Mouse (Mus musculus) cerebellum, adult 18-20 months (tissue): ENCODE measurements around the gene Myo1d.
"Not testable (repeated sequence)": the region's sequence is repeated elsewhere in the genome, so short reads cannot be mapped to it uniquely, and the experiment has no call there.

Experiments
- DNase-seq, 2 experiments: peaks; one replicate each; pipeline ENCODE4 v3.0.0; 2021

The Myo1d gene

GRCm38 (mm10) chr11:80478694-80479412, 301.0 kb downstream of the Myo1d start:
- peak in 1 of 2 experiments; percentile 49 for DNase-seq

GRCm38 (mm10) chr11:80477341-80478199, 302.3 kb downstream of the Myo1d start:
- DNase-seq, result peak; percentile 41 to 65

DNA sequence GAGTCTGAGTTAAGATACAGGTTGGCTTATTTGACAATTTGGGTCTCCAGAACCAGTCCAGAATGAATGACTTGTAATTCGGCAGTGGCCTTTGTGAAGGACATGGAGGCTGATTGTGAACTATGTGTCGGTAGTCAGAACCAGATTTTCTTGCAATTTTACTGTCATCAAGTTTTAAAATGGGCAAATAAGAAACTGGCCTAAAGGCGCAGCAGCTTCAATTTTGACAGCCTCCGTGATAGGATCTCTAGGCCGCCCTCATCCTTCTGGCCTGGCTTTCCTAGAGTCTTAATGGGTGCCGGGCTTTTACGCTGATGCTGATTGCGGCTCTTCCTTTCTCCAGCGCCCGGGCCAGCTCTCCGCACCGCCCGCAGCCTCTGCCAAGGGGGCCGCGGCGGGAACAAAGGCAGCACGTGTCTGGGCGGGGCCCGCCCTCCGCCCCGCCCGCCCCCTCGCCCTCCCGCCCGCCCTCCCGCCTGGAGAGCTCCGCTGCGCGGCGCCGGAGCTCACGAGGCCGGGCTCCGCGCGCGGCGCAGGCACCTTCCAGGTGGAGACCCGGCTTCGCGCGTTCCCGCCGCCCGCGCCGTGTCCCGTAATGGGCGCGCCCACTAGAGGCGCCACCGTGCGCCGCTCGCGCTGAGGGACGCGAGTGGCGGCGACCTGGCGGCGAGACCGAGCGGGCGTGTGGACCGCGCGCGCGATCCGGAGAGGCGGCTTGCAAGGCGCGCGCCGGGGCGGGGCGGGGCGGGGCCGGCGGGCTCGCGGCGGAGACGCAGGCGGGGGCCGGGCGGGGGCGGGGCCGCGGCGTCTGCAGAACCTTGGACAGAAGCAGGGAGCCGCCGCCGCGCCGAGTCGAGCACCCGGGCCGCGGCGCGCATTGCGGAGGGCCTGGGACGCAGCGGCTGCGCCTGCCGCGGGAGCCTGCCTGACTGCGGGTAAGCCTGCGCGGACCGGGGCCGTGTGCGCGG, 303.3 kb downstream of the Myo1d start, which contains the start of gene Cdk5r1:
Gene Cdk5r1 (plus strand): TSS at position 802 of the 968 bp plus-strand sequence.
- DNase-seq, result peak; percentile 92 to 98

DNA sequence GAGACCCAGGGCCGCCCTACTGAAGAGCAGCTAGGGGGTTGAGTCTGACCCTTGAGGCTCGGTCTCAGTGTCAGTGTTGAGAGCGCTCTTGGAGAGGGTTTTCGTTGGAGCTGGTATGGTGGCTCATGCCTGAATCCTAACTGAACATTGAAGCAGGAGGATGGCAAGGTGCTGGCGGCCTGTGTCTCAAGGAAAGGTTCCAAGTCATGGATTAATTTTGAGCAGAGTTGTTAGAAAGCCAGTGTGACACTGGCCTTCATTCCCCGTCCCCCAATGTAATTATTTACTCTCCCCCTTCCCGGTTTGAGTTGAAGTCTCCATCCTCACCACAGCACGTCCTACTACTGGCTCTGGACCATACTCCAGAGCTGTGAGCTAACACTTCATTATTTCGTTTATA, 304.3 kb downstream of the Myo1d start:
- DNase-seq, result peak in 1 of 2 experiments; percentile 24

GRCm38 (mm10) chr11:80474846-80475245, 305.0 kb downstream of the Myo1d start:
- DNase-seq, result peak in 1 of 2 experiments; percentile 27

DNA sequence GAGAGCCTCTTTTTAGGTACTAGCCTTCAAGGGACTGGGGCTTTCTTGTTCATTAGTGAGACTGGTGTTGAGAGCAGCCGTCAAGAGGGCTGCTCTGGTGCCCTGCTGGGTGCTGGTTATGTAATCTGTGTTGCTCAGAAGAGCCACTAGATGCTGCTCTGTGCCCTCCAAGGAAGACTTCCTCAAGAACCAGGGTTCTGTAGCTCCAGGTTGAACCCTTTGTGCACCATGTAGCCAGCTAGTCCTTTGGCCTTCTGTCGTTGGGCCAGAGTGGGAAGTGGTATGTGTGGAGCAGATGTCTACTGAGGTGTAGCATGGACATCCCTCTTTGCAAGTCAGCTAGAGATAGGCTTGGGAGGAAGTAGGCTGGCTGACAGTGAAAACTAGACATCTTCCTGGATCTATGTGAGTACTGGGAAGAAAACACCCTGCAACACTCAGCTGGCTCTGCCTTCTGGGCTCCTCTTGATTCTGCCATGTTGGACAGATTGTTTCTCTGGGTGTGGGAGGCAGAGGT, 305.6 kb downstream of the Myo1d start:
- DNase-seq, result peak; percentile 72 to 81

- peak in 1 of 2 experiments; percentile 40 for DNase-seq
Measured at GRCm38 (mm10) chr11:80471836-80472605, 307.8 kb downstream of the Myo1d start.

GRCm38 (mm10) chr11:80463605-80464130, 316.2 kb downstream of the Myo1d start:
- not testable (repeated sequence) for DNase-seq

DNA sequence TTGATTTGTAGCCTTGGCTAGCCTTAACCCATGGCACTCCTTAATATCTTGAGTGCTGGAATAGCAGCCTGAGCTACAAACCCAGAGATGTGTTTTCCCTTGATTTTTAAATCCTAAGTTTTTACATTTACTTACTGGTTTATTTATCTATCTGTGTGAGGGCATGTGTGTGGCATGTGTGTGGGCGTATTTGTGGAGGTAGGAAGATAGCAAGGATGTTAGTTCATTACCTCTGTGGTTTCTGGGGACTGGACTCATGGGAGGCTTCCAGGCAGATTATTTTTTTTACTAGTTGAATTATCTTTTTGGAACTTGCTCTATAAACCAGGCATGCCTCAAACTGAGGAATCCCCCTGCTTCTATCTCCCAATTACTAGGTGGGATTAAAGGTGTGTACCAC, 326.6 kb downstream of the Myo1d start:
- DNase-seq, result no peak

DNA sequence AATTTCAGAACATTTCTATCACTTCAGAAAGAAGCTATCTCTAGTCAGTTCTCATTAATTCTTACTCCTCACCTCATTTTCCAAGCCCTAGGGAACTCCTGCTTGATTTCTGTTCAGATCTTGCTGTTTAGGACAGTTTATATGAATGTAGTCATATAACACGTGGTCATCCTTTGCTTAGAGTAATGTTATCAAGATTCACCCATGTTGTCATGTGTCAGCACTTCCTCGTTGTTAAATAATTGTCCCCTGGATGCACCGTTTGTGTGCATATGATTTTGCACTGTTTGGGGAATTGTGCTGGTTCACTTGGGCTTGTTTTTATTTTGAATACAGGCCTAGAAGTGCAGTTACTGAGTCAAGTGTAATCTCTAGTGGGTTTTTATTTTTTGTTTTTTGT, 327.6 kb downstream of the Myo1d start:
- DNase-seq, result no peak

DNA sequence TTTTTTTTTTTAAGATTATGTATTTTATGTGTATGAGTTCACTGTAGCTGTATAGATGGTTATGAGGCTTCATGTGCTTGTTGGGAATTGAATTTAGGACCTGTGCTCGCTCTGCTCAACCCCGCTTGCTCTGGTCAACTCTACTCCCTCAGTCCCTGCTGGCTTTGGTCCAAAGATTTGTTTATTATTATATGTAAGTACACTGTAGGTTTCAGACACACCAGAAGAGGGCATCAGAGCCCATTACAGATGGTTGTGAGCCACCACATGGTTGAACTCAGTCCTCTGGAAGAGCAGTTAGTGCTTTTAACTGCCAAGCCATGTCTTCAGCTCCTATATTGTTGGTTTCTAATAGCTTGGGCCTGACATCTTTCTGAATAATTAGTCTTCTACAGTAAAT, 330.0 kb downstream of the Myo1d start:
- no peak for DNase-seq

- no peak for DNase-seq
Measured at GRCm38 (mm10) chr11:80446916-80447315, 332.9 kb downstream of the Myo1d start.
